Mouse (Mus musculus) megakaryocyte-erythroid progenitor cell, adult 5-6 weeks (primary cell): Measurements from ENCODE around the gene Vps37b. TPM values are rescaled to one million over a fixed set of nuclear protein-coding genes. Genes with fewer than 3 reads are reported as not detected.

Experiments used
- ATAC-seq: replicated peaks from 2 replicates; pipeline ENCODE4 v1.8.0; 2016; ENCODE audit warnings: mild to moderate bottlenecking, inconsistent platforms; ENCODE audit not compliant: severe bottlenecking, poor library complexity, low FRiP score, low TSS enrichment
- total RNA-seq, 2 experiments: library from RNA; stranded (forward) in 1 of 2; stranded (reverse) in 1 of 2; fragments of 200-1000, 215-1000 nt in 1 of 2; fragments of >200 nt in 1 of 2; fragmentation: Nextera tagmentation in 1 of 2; gene quantifications; 2 replicates each; pipeline ENCODE4 v1.2.3; 2014 to 2017

Gene Vps37b
- total RNA-seq, 2 experiments from 2014 or later: 15.5 to 20.8 TPM

DNA sequence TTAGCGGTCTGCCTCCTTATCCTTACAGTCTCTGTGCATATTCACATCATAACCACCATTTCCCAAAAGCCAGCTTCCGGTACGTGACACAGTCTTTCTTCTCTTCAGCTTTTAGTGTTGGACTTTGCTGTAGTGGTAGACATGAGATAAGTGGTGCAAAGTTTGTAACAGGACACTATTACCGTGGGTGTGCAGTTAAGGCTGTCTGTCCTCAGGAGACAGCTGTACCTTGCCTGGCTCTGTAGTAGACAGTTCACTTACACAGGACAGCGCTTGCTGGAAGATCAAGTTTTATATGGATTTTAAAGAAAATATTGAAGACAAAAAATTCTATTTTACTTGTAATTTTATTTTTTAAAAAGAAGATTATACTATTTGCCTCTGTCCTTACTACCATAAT is 63.6 kb downstream of the Vps37b start:
- ATAC-seq: no peak

DNA sequence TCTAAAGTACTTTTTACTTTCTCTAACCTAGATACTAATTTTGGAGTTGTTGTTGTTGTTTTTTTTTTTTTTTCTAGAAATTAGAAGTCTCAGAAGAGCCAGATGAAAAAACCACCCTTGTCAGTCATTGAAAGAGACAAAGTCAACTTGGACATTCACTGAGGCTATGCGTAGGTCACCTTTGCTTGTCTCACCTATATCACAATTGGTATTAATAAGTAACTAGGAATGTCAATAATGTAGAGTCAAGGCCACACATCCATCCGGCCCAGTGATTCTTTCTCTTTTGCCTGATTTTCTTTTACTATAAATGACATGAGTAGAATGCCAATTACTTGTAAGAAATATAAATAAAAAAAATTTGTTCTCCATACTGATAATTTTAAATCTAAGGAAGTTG is 65.3 kb downstream of the Vps37b start:
- no peak for ATAC-seq

DNA sequence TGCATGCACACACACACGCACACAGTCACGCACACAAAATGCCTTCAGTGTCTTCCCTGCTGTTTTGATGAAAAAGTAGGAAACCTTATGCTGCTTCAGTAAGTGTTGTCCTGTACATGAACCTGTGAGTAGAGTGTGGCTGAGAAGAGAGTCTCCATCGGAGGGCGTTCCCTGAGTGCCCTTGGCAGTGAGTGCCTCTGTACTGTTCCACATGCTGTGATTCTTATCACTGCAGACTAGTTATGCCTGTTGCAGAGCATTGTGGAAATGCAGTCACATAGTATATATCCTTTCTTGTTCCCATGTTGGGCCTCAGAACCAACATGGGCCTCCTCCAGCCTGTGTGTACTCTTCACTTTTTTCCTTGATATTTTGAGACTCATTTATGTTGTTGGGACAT is 67.9 kb downstream of the Vps37b start:
- peak; percentile 44; the same call in 1 of the 2 replicates for ATAC-seq

DNA sequence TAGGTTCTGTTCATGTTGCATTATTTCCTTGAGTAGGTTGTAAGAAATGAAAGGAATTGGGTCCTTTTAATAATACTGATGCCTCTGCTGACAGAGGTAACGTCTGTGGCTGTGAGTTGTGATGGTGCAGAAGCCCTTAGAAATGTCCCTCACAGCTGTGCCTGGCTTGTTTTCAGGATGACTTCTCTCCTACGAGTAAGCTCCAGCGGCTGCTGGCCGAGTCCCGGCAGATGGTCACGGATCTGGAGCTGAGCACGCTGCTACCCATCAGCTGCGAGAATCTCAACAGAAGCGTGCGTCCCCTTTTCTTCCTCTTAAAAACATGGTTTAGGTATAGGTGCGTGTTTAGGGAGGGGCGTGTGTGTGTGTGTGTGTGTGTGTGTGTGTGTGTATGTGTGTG is 71.0 kb downstream of the Vps37b start:
- ATAC-seq: no peak

DNA sequence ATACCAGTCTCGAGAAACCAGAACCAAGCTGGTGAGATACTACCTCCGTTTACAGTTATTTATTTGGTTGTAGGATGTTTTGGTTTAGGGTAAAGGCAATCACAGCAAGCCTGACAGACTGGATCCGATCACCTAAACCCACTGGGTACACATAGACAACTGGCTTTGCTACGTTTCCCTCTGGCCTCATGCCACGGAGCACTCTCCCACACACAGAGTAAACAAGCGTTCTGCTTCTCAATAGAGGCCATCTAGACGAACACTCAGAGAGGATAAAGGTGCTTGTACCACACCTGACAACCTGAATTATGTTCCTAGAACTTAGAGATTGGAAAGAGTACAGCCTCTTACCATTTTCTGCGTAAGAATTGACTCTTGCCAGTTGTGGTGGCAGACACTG is 71.9 kb downstream of the Vps37b start:
- no peak for ATAC-seq

DNA sequence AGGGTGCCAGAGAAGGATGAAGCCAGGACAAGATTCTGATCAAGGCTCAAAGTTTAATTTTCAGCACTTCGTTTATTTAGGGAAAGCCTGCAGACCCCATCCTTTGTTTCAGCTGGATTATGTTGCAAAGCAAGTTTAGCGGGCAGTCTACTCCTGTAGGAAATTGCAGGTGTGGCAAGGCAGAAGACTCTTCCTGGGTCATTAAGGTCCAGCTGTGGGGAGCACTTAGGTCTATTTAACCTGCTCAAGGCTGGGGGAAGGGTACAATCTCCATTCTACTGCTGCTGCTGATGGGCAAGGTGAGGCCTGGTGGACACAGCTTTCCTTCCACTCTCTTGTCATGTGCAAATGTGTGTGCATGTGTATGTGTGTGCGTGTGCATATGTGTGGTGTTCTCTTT is 73.1 kb downstream of the Vps37b start:
- ATAC-seq: no peak

DNA sequence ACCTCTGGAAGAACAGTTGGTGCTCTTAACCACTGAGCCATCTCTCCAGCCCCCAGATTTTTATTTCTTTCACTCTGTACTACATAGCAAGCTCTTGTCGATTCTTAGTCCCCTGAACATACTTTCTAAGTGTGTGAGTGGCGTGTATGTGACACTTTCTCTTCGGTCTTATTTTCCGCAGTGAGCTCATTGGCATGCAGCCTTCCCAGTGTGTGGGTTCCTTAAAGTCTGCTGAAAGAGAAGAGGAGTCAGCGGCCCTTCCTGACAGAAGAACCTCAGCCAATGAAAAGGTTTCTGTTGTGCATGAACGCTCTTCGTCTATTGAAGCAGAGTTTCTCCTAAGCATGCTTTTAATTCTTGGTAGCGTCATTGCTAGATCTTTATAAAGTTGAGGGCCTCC is 74.9 kb downstream of the Vps37b start:
- no peak for ATAC-seq

Other genes starting within 250 kb of the Vps37b start
- gene Hcar2, start 166.8 kb downstream of the Vps37b start, total RNA-seq (2014; fragmentation: Nextera tagmentation): not detected in 2 replicates
- not detected in 2 replicates for gene Hcar2, start 166.8 kb downstream of the Vps37b start, total RNA-seq (2017)
- not detected in 2 replicates for gene Hcar1, start 152.2 kb downstream of the Vps37b start, total RNA-seq (2014; fragmentation: Nextera tagmentation)
- not detected in 2 replicates for gene Hcar1, start 152.2 kb downstream of the Vps37b start, total RNA-seq (2017)
- gene Denr, start 125.1 kb downstream of the Vps37b start, total RNA-seq (2014; fragmentation: Nextera tagmentation): 102 and 106 TPM in 2 replicates
- 96.4 and 102 TPM in 2 replicates for gene Denr, start 125.1 kb downstream of the Vps37b start, total RNA-seq (2017)
- gene Gm43518, start 104.9 kb downstream of the Vps37b start, total RNA-seq (2014; fragmentation: Nextera tagmentation): not detected in 2 replicates
- not detected in 2 replicates for gene Gm43518, start 104.9 kb downstream of the Vps37b start, total RNA-seq (2017)
- 2.1 and 3.3 TPM in 2 replicates for gene Ccdc62, start 101.6 kb downstream of the Vps37b start, total RNA-seq (2014; fragmentation: Nextera tagmentation)
- gene Ccdc62, start 101.6 kb downstream of the Vps37b start, total RNA-seq (2017): 2.6 and 4.2 TPM in 2 replicates
- gene Hip1r, start 58.6 kb downstream of the Vps37b start, total RNA-seq (2014; fragmentation: Nextera tagmentation): 9.3 and 9.5 TPM in 2 replicates
- gene Hip1r, start 58.6 kb downstream of the Vps37b start, total RNA-seq (2017): 13.7 and 30.9 TPM in 2 replicates
- 5.2 and 9.3 TPM in 2 replicates for gene Abcb9, start 63.5 kb upstream of the Vps37b start, total RNA-seq (2014; fragmentation: Nextera tagmentation)
- gene Abcb9, start 63.5 kb upstream of the Vps37b start, total RNA-seq (2017): 0.95 and 3.5 TPM in 2 replicates
- gene Ogfod2, start 80.0 kb upstream of the Vps37b start, total RNA-seq (2014; fragmentation: Nextera tagmentation): 16.1 and 16.8 TPM in 2 replicates
- gene Ogfod2, start 80.0 kb upstream of the Vps37b start, total RNA-seq (2017): 8.0 and 11.9 TPM in 2 replicates
- 88.4 and 129 TPM in 2 replicates for gene Arl6ip4, start 83.8 kb upstream of the Vps37b start, total RNA-seq (2014; fragmentation: Nextera tagmentation)
- 120 and 128 TPM in 2 replicates for gene Arl6ip4, start 83.8 kb upstream of the Vps37b start, total RNA-seq (2017)
- 23.7 and 33.3 TPM in 2 replicates for gene Pitpnm2, start 217.5 kb upstream of the Vps37b start, total RNA-seq (2014; fragmentation: Nextera tagmentation)
- gene Pitpnm2, start 217.5 kb upstream of the Vps37b start, total RNA-seq (2017): 6.5 and 10.9 TPM in 2 replicates